Comparison of ENCODE assay signal across 32 mouse cellular contexts in genomic region chr11:87999751-88000150, GRCm38 (mm10). TPM values are rescaled to one million over a fixed set of nuclear protein-coding genes. Genes with fewer than 3 reads are reported as not detected.
DNase-seq lines count a peak whose midpoint lies in the region; ATAC-seq and TF ChIP-seq lines count a peak whose summit lies in the region.
"Had no signal": no experiment of that assay in that cellular context is flagged by ENCODE, and none has a peak within 500 bp of the region (broad histone marks: within the 10 kb centered on the region; RNA-seq: fewer than 3 reads in every experiment).

No protein-coding gene starts in this region.

- H3K36me3 ChIP-seq in kidney, adult 2 months (ENCODE audit: control insufficient read depth, insufficient read depth, low read length) = no peaks in the 10 kb centered on the region
- no peaks in the 10 kb centered on the region for H3K36me3 ChIP-seq in liver, postnatal 0 days (replicated peaks; ENCODE audit: insufficient read depth, low read length)
- no peaks in the 10 kb centered on the region for H3K36me3 ChIP-seq in ES-Bruce4 (ENCODE audit: control insufficient read depth, insufficient read depth, low read length, poor library complexity, severe bottlenecking)
- H3K36me3 ChIP-seq: embryonic facial prominence, embryonic 12.5 days; forebrain, embryonic 15.5 days; G1E; heart, embryonic 10.5 days; heart, embryonic 15.5 days; intestine, embryonic 15.5 days; kidney, embryonic 15.5 days; limb, embryonic 10.5 days; limb, embryonic 15.5 days; lung, embryonic 15.5 days had no signal

- H3K27ac ChIP-seq in kidney, adult 2 months (ENCODE audit: insufficient read depth, low read depth, low read length) = no peak overlapping the region
- H3K27ac ChIP-seq in liver, postnatal 0 days (ENCODE audit: low read depth) = no peak overlapping the region
- H3K27ac ChIP-seq in ES-Bruce4 (ENCODE audit: insufficient read depth, low read length) = no peak overlapping the region
- H3K27ac ChIP-seq: embryonic facial prominence, embryonic 12.5 days; forebrain, embryonic 15.5 days; heart, embryonic 10.5 days; heart, embryonic 15.5 days; hindbrain, embryonic 12.5 days; hindbrain, postnatal 0 days; intestine, embryonic 15.5 days; kidney, embryonic 15.5 days; limb, embryonic 10.5 days; limb, embryonic 15.5 days; lung, embryonic 15.5 days had no signal

- WGBS in kidney, adult 2 months = 93% methylated on average over 5 of the region's 5 CpGs
- WGBS in liver, postnatal 0 days (ENCODE audit: insufficient replicate concordance) = 83% methylated on average over 5 of the region's 5 CpGs

- no peak for ATAC-seq in liver, postnatal 0 days
- ATAC-seq: forebrain, embryonic 15.5 days; hindbrain, postnatal 0 days; intestine, embryonic 15.5 days had no signal

- H3K9me3 ChIP-seq in liver, postnatal 0 days (ENCODE audit: low read length) = no peaks in the 10 kb centered on the region
- H3K9me3 ChIP-seq in ES-Bruce4 (replicated peaks; ENCODE audit: control insufficient read depth, insufficient read depth, low read length, poor library complexity, severe bottlenecking) = no peaks in the 10 kb centered on the region; the same call in 1 of the 2 replicates
- H3K9me3 ChIP-seq: embryonic facial prominence, embryonic 12.5 days; forebrain, embryonic 15.5 days; G1E; heart, embryonic 10.5 days; heart, embryonic 15.5 days; hindbrain, embryonic 12.5 days; intestine, embryonic 15.5 days; kidney, embryonic 15.5 days; limb, embryonic 10.5 days; limb, embryonic 15.5 days; lung, embryonic 15.5 days had no signal

- TF ChIP-seq CTCF in kidney, adult 2 months (conservative IDR thresholded peaks at IDR 0.05; ENCODE audit: insufficient read depth, insufficient read length, low read depth, low read length) = peak; percentile 43
- peak; percentile 38 for TF ChIP-seq CTCF in liver, postnatal 0 days (IDR thresholded peaks at IDR 0.05; ENCODE audit: low read depth)
- peak; percentile 37 for TF ChIP-seq CTCF in ES-Bruce4 (IDR thresholded peaks at IDR 0.05; ENCODE audit: low read depth, low read length)

- H3K9ac ChIP-seq in liver, postnatal 0 days (replicated peaks) = no peak overlapping the region
- H3K9ac ChIP-seq in ES-Bruce4 (ENCODE audit: low read depth, poor library complexity, severe bottlenecking) = no peak overlapping the region
- H3K9ac ChIP-seq: embryonic facial prominence, embryonic 12.5 days; forebrain, embryonic 15.5 days; heart, embryonic 15.5 days; hindbrain, embryonic 12.5 days; intestine, embryonic 15.5 days; kidney, embryonic 15.5 days; limb, embryonic 15.5 days; lung, embryonic 15.5 days had no signal

- H3K4me1 ChIP-seq in kidney, adult 2 months (ENCODE audit: control insufficient read depth, insufficient read depth, low read length) = no peaks in the 10 kb centered on the region
- no peaks in the 10 kb centered on the region for H3K4me1 ChIP-seq in liver, postnatal 0 days (ENCODE audit: insufficient read depth)
- H3K4me1 ChIP-seq in ES-Bruce4 (ENCODE audit: control insufficient read depth, insufficient read depth, low read length) = no peaks in the 10 kb centered on the region
- H3K4me1 ChIP-seq: embryonic facial prominence, embryonic 12.5 days; forebrain, embryonic 15.5 days; heart, embryonic 15.5 days; hindbrain, embryonic 12.5 days; intestine, embryonic 15.5 days; kidney, embryonic 15.5 days; limb, embryonic 10.5 days; limb, embryonic 15.5 days; lung, embryonic 15.5 days had no signal

- TF ChIP-seq POLR2A in kidney, adult 2 months (IDR thresholded peaks at IDR 0.05; ENCODE audit: low read depth, low read length) = no peak
- TF ChIP-seq POLR2A in ES-Bruce4 (IDR thresholded peaks at IDR 0.05; ENCODE audit: insufficient read depth, low read length) = no peak

- no peak overlapping the region for H3K4me3 ChIP-seq in kidney, adult 2 months (ENCODE audit: insufficient read depth, low read depth, low read length)
- H3K4me3 ChIP-seq in liver, postnatal 0 days (ENCODE audit: low read depth, low read length) = no peak overlapping the region
- no peak overlapping the region for H3K4me3 ChIP-seq in ES-Bruce4 (ENCODE audit: low read depth, low read length)
- H3K4me3 ChIP-seq: embryonic facial prominence, embryonic 12.5 days; forebrain, embryonic 15.5 days; heart, embryonic 10.5 days; heart, embryonic 15.5 days; hindbrain, embryonic 12.5 days; intestine, embryonic 15.5 days; kidney, embryonic 15.5 days; limb, embryonic 10.5 days; limb, embryonic 15.5 days; lung, embryonic 15.5 days had no signal

- DNase-seq in kidney, adult 2 months = no peak
- no peak for DNase-seq in kidney, postnatal 4 days
- DNase-seq in liver, postnatal 0 days = no peak
- DNase-seq in liver = no peak
- DNase-seq in R1 (ENCODE audit: low read depth, low spot score) = peak; percentile 29
- DNase-seq in urinary bladder, adult 2 months (ENCODE audit: low spot score) = no peak
- DNase-seq: adrenal gland, postnatal 25 days; B cell, adult 2 months; cerebellum, adult 11-12 months; cerebellum, adult 9-11 months; embryo, embryonic 11 days; gastrocnemius, postnatal 10 days; kidney, postnatal 36 days; layer of hippocampus, adult 9-11 months; midbrain, embryonic 14.5 days; retina, postnatal 1 day; right cerebral cortex, postnatal 14 days; thymus, adult 18-20 months; thymus, postnatal 36 days had no signal

- no peak overlapping the region for H3K4me2 ChIP-seq in liver, postnatal 0 days (ENCODE audit: low read depth, low read length)
- H3K4me2 ChIP-seq: embryonic facial prominence, embryonic 12.5 days; forebrain, embryonic 15.5 days; heart, embryonic 15.5 days; hindbrain, embryonic 12.5 days; intestine, embryonic 15.5 days; kidney, embryonic 15.5 days; limb, embryonic 15.5 days; lung, embryonic 15.5 days had no signal

- TF ChIP-seq EP300 in liver, postnatal 0 days (IDR thresholded peaks at IDR 0.05; ENCODE audit: low read depth) = no peak
- TF ChIP-seq EP300 in ES-Bruce4 (IDR thresholded peaks at IDR 0.05; ENCODE audit: insufficient read depth, low read depth, low read length) = no peak

- H3K27me3 ChIP-seq in kidney, adult 2 months (replicated peaks; ENCODE audit: control insufficient read depth, insufficient read depth, low read length) = no peaks in the 10 kb centered on the region
- no peaks in the 10 kb centered on the region for H3K27me3 ChIP-seq in liver, postnatal 0 days (ENCODE audit: insufficient read depth, low read length)
- H3K27me3 ChIP-seq in ES-Bruce4 (ENCODE audit: control insufficient read depth, insufficient read depth, low read length, poor library complexity, severe bottlenecking) = no peaks in the 10 kb centered on the region
- H3K27me3 ChIP-seq: embryonic facial prominence, embryonic 12.5 days; forebrain, embryonic 15.5 days; heart, embryonic 15.5 days; hindbrain, embryonic 12.5 days; intestine, embryonic 15.5 days; kidney, embryonic 15.5 days; limb, embryonic 15.5 days; lung, embryonic 15.5 days had no signal

RNA-seq across cellular contexts. Expression of gene Dynll2, which starts 12.4 kb away (rescaled TPM):
- polyA plus RNA-seq in kidney, adult 2 months (2012; rRNA removed) = 136 and 169 TPM in 2 replicates
- 10.5 and 11.0 TPM in 2 replicates for polyA plus RNA-seq in liver, postnatal 0 days (2015; fragmentation: Nextera tagmentation; extraction: Ambion mirVana)
- 130 and 133 TPM in 2 replicates for polyA plus RNA-seq in ES-Bruce4 (2011; ENCODE audit: insufficient read depth, insufficient read length, low read depth, missing spikeins)
- polyA plus RNA-seq in urinary bladder, adult 2 months (2012; rRNA removed) = 99.3 and 124 TPM in 2 replicates

RNA-seq across cellular contexts. Expression of gene Srsf1, which starts 47.4 kb away (rescaled TPM):
- 56.6 and 59.8 TPM in 2 replicates for polyA plus RNA-seq in kidney, adult 2 months (2012; rRNA removed)
- 54.8 and 58.6 TPM in 2 replicates for polyA plus RNA-seq in liver, postnatal 0 days (2015; fragmentation: Nextera tagmentation; extraction: Ambion mirVana)
- polyA plus RNA-seq in ES-Bruce4 (2011; ENCODE audit: insufficient read depth, insufficient read length, low read depth, missing spikeins) = 511 and 547 TPM in 2 replicates
- 240 and 325 TPM in 2 replicates for polyA plus RNA-seq in urinary bladder, adult 2 months (2012; rRNA removed)
